Mouse (Mus musculus): ENCODE data around the gene Apol9a. TPM values are rescaled to one million over a fixed set of nuclear protein-coding genes. Genes with fewer than 3 reads are reported as not detected.
"Not testable (repeated sequence)": the region's sequence is repeated elsewhere in the genome, so short reads cannot be mapped to it uniquely, and the experiment has no call there.

Gene Apol9a
- 0.59 and 1.0 TPM in 2 replicates for polyA plus RNA-seq (2012; rRNA removed)

DNA sequence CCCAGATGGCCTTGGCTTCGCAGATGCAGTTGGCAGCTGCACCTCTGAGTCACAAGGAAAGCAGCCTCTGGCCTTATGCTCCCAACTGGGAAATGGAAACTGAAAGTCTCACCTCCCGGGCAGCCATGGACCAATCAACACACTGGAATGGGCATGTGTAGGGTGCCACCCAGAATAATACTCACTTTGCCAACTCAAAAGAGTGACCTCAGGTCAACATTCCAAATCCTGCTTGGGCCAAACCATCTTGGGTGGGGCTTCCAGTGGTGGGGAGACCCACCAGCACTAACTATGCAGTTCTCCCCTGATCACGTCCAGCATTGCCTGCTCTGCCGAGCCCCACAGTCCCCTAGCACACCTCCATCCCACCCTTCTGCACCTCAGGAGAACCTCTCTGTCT, at the start of gene Apol9a:
Gene Apol9a, minus strand, starts transcription at position 101 of the 400 bp plus-strand sequence.
- not testable (repeated sequence) for H3K4me3 ChIP-seq (replicated peaks; ENCODE audit: insufficient read depth, low read depth, low read length); H3K27me3 ChIP-seq (ENCODE audit: control insufficient read depth, insufficient read depth, low read length); H3K4me1 ChIP-seq (ENCODE audit: control insufficient read depth, insufficient read depth, low read length); DNase-seq; H3K27ac ChIP-seq (ENCODE audit: insufficient read depth, low read length)
- WGBS = 85% methylated on average over 1 of the region's 4 CpGs

DNA sequence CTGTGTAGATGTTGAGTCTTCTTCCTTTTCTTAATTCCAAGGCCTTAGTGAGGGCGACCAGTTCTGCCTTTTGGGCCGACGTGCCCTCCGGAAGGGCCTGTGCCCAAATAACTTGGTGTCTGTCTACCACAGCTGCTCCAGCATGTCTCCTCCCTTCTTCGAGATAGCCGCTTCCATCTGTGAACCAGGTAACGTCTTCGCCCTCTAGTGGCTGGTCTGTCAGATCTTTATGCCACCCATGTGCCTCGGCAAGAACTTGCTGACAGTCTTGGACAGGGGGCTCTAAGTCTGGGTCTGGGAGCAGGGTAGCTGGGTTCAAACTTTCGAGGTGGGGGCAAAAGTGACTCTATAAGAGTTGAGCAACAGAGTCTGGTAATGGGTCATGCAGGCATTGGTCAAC, 39.0 kb upstream of the Apol9a start:
- H3K27me3 ChIP-seq (ENCODE audit: control insufficient read depth, insufficient read depth, low read length); H3K4me1 ChIP-seq (ENCODE audit: control insufficient read depth, insufficient read depth, low read length); H3K27ac ChIP-seq (ENCODE audit: insufficient read depth, low read length); DNase-seq; H3K4me3 ChIP-seq (replicated peaks; ENCODE audit: insufficient read depth, low read depth, low read length): not testable (repeated sequence)
- 58% methylated on average over 10 of the region's 10 CpGs for WGBS

DNA sequence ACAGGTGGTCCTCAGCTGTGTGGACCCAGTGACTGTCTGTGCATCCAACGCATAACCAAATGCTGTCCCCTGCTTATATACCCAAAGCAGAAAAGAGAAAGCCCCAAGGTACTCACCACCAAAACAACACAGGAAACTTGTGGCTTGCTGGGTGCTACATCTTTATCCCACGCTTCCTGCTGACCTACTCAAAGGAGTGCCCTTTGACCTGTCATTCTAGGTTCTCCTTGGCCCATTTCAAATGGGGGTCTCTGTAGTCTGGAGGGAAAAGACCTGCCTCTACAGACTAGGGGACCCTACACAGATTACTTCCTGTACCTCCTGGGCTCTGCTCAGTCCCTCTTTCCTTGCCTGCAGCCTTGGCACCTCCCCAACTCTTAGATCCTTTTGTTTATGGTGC, 36.5 kb upstream of the Apol9a start, which contains the start of gene Apol7b:
Gene Apol7b, minus strand, starts transcription at position 101 of the 400 bp plus-strand sequence.
- H3K27ac ChIP-seq (ENCODE audit: insufficient read depth, low read length); DNase-seq; H3K4me1 ChIP-seq (ENCODE audit: control insufficient read depth, insufficient read depth, low read length); H3K4me3 ChIP-seq (replicated peaks; ENCODE audit: insufficient read depth, low read depth, low read length); H3K27me3 ChIP-seq (ENCODE audit: control insufficient read depth, insufficient read depth, low read length): not testable (repeated sequence)
- 94% methylated on average over 2 of the region's 2 CpGs for WGBS

DNA sequence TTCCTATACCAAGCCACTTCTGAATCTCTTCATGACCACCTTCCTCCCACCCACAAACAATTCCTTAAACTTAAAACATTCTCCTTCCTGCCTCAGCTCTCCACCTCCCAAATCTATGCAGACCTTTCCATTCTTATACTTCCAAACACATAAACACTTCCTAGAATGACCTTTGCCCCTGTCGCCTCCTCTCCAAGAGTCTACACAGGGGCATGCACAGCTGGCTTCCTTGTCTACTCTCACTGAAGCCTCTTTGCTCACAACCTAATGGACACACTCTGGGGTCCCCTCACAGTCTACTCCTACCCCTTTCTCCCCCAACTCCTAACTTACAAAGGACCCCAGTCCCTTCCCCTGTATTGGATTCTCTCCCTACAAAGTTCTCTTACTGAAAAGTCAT, 34.7 kb upstream of the Apol9a start:
- not testable (repeated sequence) for H3K4me3 ChIP-seq (replicated peaks; ENCODE audit: insufficient read depth, low read depth, low read length); H3K27me3 ChIP-seq (ENCODE audit: control insufficient read depth, insufficient read depth, low read length); H3K27ac ChIP-seq (ENCODE audit: insufficient read depth, low read length); H3K4me1 ChIP-seq (ENCODE audit: control insufficient read depth, insufficient read depth, low read length); DNase-seq
- WGBS = 100% methylated on average over 1 of the region's 1 CpGs

DNA sequence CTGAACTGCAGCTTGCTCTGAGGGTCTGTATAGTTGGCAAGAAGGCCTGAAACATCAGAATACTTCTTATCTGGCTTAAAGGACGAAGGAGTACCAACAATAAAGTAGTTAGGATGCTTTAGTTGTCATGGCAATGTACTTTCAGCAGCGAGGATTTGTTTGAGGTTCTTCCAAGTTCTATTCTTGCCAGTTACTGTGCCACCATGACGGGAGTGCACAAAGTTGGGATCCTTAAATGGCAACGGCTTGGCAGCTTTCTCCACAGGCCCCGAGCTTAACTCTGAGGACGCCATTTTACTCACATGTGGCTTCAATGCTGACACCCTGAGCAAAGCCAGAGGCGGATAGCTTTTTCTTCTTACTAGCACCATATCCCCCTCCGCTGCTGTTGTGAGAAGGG, 33.8 kb upstream of the Apol9a start:
- H3K4me3 ChIP-seq (replicated peaks; ENCODE audit: insufficient read depth, low read depth, low read length); H3K4me1 ChIP-seq (ENCODE audit: control insufficient read depth, insufficient read depth, low read length); H3K27ac ChIP-seq (ENCODE audit: insufficient read depth, low read length); H3K27me3 ChIP-seq (ENCODE audit: control insufficient read depth, insufficient read depth, low read length); DNase-seq: not testable (repeated sequence)
- WGBS = 36% methylated on average over 8 of the region's 8 CpGs

DNA sequence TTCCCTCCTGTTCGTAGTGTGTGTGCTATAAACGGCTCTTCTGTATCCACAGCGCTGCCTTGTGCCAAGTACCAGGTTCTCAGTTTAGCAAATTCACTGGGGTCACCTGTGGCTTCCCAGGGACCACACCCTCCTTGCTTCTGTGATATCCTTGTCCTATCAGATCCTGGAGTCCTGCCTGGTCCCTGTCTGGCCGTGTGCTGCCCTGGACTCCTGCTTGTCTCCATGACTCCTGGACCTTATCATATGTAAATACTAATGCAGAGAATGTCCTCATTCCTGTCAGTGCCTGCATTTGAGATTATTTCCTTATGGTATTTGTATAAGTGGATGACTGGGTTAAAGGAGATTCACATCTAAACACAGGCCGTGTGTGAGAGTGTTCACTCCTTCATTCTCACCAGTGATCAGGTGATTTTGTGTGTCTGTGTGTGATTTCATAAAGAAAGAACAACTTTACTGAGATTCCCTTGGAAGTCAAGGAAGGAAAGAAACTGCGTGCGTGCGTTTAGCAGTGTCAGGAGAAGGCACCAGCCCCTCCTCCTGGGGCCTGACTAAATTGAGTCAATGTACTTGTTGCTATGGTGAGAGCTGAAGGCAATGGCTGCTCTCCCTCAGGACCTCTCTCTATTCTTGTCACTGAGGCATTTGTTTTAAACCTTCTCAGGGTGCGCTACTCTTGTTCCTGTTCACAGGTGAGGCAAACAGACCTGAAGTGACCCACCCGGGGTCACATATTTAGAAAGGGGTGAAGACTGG, 17.9 kb upstream of the Apol9a start:
- not testable (repeated sequence) for H3K27ac ChIP-seq (ENCODE audit: insufficient read depth, low read length); H3K27me3 ChIP-seq (ENCODE audit: control insufficient read depth, insufficient read depth, low read length); H3K4me1 ChIP-seq (ENCODE audit: control insufficient read depth, insufficient read depth, low read length); DNase-seq; H3K4me3 ChIP-seq (replicated peaks; ENCODE audit: insufficient read depth, low read depth, low read length)
- 63% methylated on average over 9 of the region's 10 CpGs for WGBS

DNA sequence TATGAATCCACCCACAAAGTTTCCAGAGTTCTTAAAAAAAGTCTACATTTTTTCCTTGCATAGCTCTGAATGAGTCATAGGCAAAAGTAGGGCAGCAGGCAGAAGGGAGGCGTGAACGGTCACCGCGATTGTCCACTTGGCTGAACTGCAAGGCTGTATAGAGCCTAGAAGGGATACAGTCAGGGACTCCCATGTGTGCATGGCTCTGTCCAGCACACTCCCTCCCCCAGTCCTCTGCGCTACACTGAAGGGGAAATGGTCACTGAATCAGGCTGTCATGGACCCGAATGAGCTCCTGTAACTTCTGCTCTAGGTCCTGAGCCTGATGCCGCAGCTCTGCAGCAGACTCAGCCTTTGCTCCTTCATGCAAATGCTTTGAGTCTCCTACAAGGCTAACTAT, 12.0 kb upstream of the Apol9a start:
- H3K27me3 ChIP-seq (ENCODE audit: control insufficient read depth, insufficient read depth, low read length); DNase-seq; H3K27ac ChIP-seq (ENCODE audit: insufficient read depth, low read length); H3K4me1 ChIP-seq (ENCODE audit: control insufficient read depth, insufficient read depth, low read length); H3K4me3 ChIP-seq (replicated peaks; ENCODE audit: insufficient read depth, low read depth, low read length): not testable (repeated sequence)
- WGBS = 81% methylated on average over 3 of the region's 7 CpGs

DNA sequence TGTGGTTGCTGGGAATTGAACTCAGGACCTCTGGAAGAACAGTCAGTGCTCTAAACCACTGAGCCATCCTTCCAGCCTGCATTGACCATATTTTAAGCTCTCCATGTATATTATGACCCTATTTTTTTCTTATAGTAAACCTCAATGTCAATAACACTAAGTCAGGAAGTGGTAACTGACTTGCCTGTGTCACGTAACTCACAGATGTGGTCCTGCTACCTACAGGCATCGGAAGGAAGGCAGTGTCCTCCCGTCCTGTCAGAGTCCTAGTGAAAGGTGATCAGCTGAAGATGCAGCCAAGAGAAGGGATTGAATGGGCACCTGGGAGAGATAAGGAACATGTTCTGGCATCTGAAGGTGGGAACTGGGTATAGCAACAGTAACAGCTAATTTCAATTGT, 8.7 kb upstream of the Apol9a start:
- not testable (repeated sequence) for H3K27me3 ChIP-seq (ENCODE audit: control insufficient read depth, insufficient read depth, low read length); H3K4me1 ChIP-seq (ENCODE audit: control insufficient read depth, insufficient read depth, low read length); DNase-seq; H3K4me3 ChIP-seq (replicated peaks; ENCODE audit: insufficient read depth, low read depth, low read length); H3K27ac ChIP-seq (ENCODE audit: insufficient read depth, low read length)
- no CpG with 5 or more reads among the region's 3 CpGs for WGBS

DNA sequence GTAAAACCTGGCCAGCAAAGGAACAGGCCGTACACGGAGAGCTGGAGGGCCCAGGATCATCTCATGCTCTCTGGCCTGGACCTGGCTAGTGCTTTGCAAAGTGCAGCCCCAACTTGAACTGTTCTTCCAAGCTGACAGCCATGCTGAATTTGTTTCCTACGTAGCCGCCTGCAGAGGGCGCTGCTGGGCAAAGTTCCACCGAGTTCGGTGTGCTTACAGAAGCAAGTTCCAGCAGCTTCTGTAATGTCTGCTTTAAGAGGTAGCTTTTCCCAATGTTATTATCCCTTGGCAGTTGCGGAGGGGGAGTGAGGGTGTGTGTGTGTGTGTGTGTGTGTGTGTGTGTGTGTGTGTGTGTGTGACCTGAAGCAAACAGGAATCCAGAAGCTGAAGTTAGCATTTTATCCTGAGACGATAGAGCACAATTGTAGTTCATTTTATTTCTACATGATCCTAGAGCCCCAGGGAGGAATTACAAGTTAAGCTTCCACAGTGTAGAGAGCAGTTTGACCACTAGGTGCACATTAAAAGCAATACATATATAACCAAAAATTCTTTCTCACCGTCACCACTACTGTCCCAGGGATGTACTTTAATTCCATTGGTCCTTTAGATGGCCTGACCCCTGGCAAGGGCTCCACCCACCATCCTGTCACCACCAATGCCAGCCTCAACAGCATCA, 5.9 kb upstream of the Apol9a start:
- not testable (repeated sequence) for DNase-seq; H3K4me1 ChIP-seq (ENCODE audit: control insufficient read depth, insufficient read depth, low read length); H3K27me3 ChIP-seq (ENCODE audit: control insufficient read depth, insufficient read depth, low read length); H3K4me3 ChIP-seq (replicated peaks; ENCODE audit: insufficient read depth, low read depth, low read length); H3K27ac ChIP-seq (ENCODE audit: insufficient read depth, low read length)
- WGBS = 23% methylated on average over 5 of the region's 10 CpGs

DNA sequence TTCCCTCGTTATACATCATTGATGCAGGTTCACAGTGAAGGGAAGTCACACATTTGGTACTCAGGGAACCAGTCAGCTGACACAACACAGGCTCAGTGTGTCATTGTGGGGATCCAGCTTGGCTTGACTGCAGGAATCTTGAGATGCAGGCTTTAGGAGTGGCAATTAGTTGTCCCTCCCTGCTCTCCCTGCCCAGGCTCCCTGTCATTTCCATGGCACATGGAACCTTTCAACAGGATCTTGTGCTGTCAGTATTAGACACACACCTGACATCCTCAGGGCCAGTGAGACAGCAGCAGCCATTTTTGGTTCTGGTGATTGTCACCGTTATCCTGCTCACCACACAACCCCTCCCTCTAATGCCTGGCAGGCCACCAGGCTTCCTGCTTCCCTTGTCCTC, 4.7 kb upstream of the Apol9a start:
- not testable (repeated sequence) for H3K4me1 ChIP-seq (ENCODE audit: control insufficient read depth, insufficient read depth, low read length); H3K27ac ChIP-seq (ENCODE audit: insufficient read depth, low read length); H3K4me3 ChIP-seq (replicated peaks; ENCODE audit: insufficient read depth, low read depth, low read length); DNase-seq; H3K27me3 ChIP-seq (ENCODE audit: control insufficient read depth, insufficient read depth, low read length)
- 63% methylated on average over 2 of the region's 2 CpGs for WGBS

Measured in cerebellum, adult 2 months (tissue).